Mouse (Mus musculus): ENCODE results near the gene Snrpd2. TPM values are rescaled to one million over a fixed set of nuclear protein-coding genes. Genes with fewer than 3 reads are reported as not detected.

Snrpd2 gene
- 50.0 and 88.1 TPM in 2 replicates for total RNA-seq (2014; rRNA removed)
- 124 and 172 TPM in 2 replicates for polyA plus RNA-seq (2015; fragmentation: Nextera tagmentation; extraction: Ambion mirVana)

GRCm38 (mm10) chr7:19149626-19150025, at the start of gene Snrpd2:
TSS of gene Snrpd2 (plus strand) at chr7:19149722.
- H3K27me3 ChIP-seq (ENCODE audit: insufficient read depth, low read length), result no peaks in the 10 kb centered on the region
- peak within 1 kb of the TSS; percentile 88 for H3K27ac ChIP-seq (ENCODE audit: low read depth, low read length)
- peaks cover 20% of the 10 kb centered on the region for H3K4me1 ChIP-seq (ENCODE audit: insufficient read depth)
- ATAC-seq (peak; percentile 92), DNase-seq (peak; percentile 99)
- H3K36me3 ChIP-seq (ENCODE audit: insufficient read depth), result peaks cover 39% of the 10 kb centered on the region
- peak within 1 kb of the TSS; percentile 87 for H3K4me2 ChIP-seq (ENCODE audit: low read depth)
- H3K9ac ChIP-seq, result peak within 1 kb of the TSS; percentile 67
- WGBS, result under 1% methylated on average over 24 of the region's 24 CpGs
- peak within 1 kb of the TSS; percentile 66 for H3K4me3 ChIP-seq (ENCODE audit: low read depth, low read length)
- H3K9me3 ChIP-seq (ENCODE audit: low read length), result no peaks in the 10 kb centered on the region
- no peak for TF ChIP-seq CTCF (IDR thresholded peaks at IDR 0.05; ENCODE audit: low read depth)

DNA sequence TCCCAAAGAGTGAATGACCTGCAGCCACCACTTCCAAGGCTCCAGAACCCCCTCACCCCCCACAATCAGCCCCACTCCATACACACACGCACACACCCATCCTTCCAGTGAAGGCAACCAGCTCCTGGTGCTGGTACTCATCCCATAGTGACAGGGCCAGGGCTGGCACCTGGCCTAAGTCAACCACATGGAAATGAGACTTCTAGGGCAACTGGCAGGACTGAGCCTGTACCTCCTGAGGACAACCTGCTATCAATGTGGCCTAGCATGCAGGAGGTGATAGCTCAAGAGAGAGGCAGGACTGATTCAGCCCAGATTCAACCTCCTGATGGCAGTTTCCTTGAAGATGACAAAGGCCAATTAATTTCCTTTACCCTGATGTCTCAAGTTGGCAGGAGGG, 49.2 kb upstream of the Snrpd2 start:
- Histone ChIP-seq H3K9ac (no peak overlapping the region), H3K4me2 (ENCODE audit: low read depth) (no peak overlapping the region), H3K4me3 (ENCODE audit: low read depth, low read length) (no peak overlapping the region), H3K36me3 (ENCODE audit: insufficient read depth) (peaks cover 5% of the 10 kb centered on the region; the same call in 1 of the 2 replicates), H3K27me3 (ENCODE audit: insufficient read depth, low read length) (no peaks in the 10 kb centered on the region), H3K4me1 (ENCODE audit: insufficient read depth) (no peaks in the 10 kb centered on the region), H3K27ac (ENCODE audit: low read depth, low read length) (no peak overlapping the region), H3K9me3 (ENCODE audit: low read length) (no peaks in the 10 kb centered on the region)
- TF ChIP-seq CTCF (IDR thresholded peaks at IDR 0.05; ENCODE audit: low read depth), result no peak
- WGBS, result 82% methylated on average over 1 of the region's 1 CpGs
- no peak for ATAC-seq
- no peak for DNase-seq

GRCm38 (mm10) chr7:19103741-19104140, 45.8 kb upstream of the Snrpd2 start:
- ATAC-seq (no peak), DNase-seq (no peak)
- Histone ChIP-seq H3K4me1 (ENCODE audit: insufficient read depth) (no peaks in the 10 kb centered on the region), H3K36me3 (ENCODE audit: insufficient read depth) (peaks cover 5% of the 10 kb centered on the region; the same call in 1 of the 2 replicates), H3K9ac (no peak overlapping the region), H3K4me3 (ENCODE audit: low read depth, low read length) (no peak overlapping the region), H3K9me3 (ENCODE audit: low read length) (no peaks in the 10 kb centered on the region), H3K4me2 (ENCODE audit: low read depth) (no peak overlapping the region), H3K27ac (ENCODE audit: low read depth, low read length) (no peak overlapping the region), H3K27me3 (ENCODE audit: insufficient read depth, low read length) (no peaks in the 10 kb centered on the region)
- TF ChIP-seq CTCF (IDR thresholded peaks at IDR 0.05; ENCODE audit: low read depth), result no peak

- no peak overlapping the region for H3K4me3 ChIP-seq (ENCODE audit: low read depth, low read length)
- WGBS, result 77% methylated on average over 2 of the region's 2 CpGs
- no peaks in the 10 kb centered on the region for H3K4me1 ChIP-seq (ENCODE audit: insufficient read depth)
- TF ChIP-seq CTCF (IDR thresholded peaks at IDR 0.05; ENCODE audit: low read depth), result no peak
- no peaks in the 10 kb centered on the region for H3K27me3 ChIP-seq (ENCODE audit: insufficient read depth, low read length)
- DNase-seq (no peak), ATAC-seq (no peak)
- no peak overlapping the region for H3K4me2 ChIP-seq (ENCODE audit: low read depth)
- no peak overlapping the region for H3K27ac ChIP-seq (ENCODE audit: low read depth, low read length)
- H3K9ac ChIP-seq, result no peak overlapping the region
- H3K36me3 ChIP-seq (ENCODE audit: insufficient read depth), result peaks cover 5% of the 10 kb centered on the region; the same call in 1 of the 2 replicates
- no peaks in the 10 kb centered on the region for H3K9me3 ChIP-seq (ENCODE audit: low read length)
Observed at GRCm38 (mm10) chr7:19104486-19104885, 45.0 kb upstream of the Snrpd2 start.

GRCm38 (mm10) chr7:19107436-19107835, 42.1 kb upstream of the Snrpd2 start:
- WGBS, result 55% methylated on average over 3 of the region's 3 CpGs

DNA sequence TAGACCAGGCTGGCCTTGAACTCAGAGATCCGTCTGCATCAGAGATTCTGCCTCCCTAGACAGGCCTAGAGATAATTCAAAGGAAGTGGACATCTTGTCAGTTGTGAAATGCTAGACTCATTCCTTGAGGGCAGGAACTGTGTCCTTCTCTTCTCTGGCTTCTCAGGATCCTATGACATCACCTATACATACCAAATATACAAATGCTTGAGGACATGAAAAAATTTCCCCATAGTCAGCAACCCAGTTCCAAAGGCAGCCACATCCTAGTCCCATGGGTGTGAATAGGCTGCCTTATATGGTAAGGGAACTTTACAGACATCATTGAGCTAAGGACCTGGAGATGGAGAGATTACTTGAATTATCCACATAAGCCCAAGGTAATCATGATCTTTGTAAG, 40.0 kb upstream of the Snrpd2 start:
- H3K36me3 ChIP-seq (ENCODE audit: insufficient read depth), result peaks cover 3% of the 10 kb centered on the region; the same call in 1 of the 2 replicates
- 81% methylated on average over 1 of the region's 1 CpGs for whole genome bisulfite sequencing
- no peaks in the 10 kb centered on the region for H3K27me3 ChIP-seq (ENCODE audit: insufficient read depth, low read length)
- no peaks in the 10 kb centered on the region for H3K4me1 ChIP-seq (ENCODE audit: insufficient read depth)
- no peak overlapping the region for H3K4me2 ChIP-seq (ENCODE audit: low read depth)
- no peak overlapping the region for H3K27ac ChIP-seq (ENCODE audit: low read depth, low read length)
- no peak overlapping the region for H3K9ac ChIP-seq
- no peak for TF ChIP-seq CTCF (IDR thresholded peaks at IDR 0.05; ENCODE audit: low read depth)
- ATAC-seq (no peak), DNase-seq (no peak)
- H3K4me3 ChIP-seq (ENCODE audit: low read depth, low read length), result no peak overlapping the region
- H3K9me3 ChIP-seq (ENCODE audit: low read length), result no peaks in the 10 kb centered on the region

More at GRCm38 (mm10) chr7:19107436-19107835, 42.1 kb upstream of the Snrpd2 start:
- no peaks in the 10 kb centered on the region for H3K27me3 ChIP-seq (ENCODE audit: insufficient read depth, low read length)
- H3K9ac ChIP-seq, result no peak overlapping the region
- ATAC-seq (no peak), DNase-seq (no peak)
- TF ChIP-seq CTCF (IDR thresholded peaks at IDR 0.05; ENCODE audit: low read depth), result no peak
- no peaks in the 10 kb centered on the region for H3K9me3 ChIP-seq (ENCODE audit: low read length)
- H3K27ac ChIP-seq (ENCODE audit: low read depth, low read length), result no peak overlapping the region
- no peak overlapping the region for H3K4me2 ChIP-seq (ENCODE audit: low read depth)
- H3K4me1 ChIP-seq (ENCODE audit: insufficient read depth), result no peaks in the 10 kb centered on the region
- H3K4me3 ChIP-seq (ENCODE audit: low read depth, low read length), result no peak overlapping the region
- H3K36me3 ChIP-seq (ENCODE audit: insufficient read depth), result peaks cover 3% of the 10 kb centered on the region; the same call in 1 of the 2 replicates

DNA sequence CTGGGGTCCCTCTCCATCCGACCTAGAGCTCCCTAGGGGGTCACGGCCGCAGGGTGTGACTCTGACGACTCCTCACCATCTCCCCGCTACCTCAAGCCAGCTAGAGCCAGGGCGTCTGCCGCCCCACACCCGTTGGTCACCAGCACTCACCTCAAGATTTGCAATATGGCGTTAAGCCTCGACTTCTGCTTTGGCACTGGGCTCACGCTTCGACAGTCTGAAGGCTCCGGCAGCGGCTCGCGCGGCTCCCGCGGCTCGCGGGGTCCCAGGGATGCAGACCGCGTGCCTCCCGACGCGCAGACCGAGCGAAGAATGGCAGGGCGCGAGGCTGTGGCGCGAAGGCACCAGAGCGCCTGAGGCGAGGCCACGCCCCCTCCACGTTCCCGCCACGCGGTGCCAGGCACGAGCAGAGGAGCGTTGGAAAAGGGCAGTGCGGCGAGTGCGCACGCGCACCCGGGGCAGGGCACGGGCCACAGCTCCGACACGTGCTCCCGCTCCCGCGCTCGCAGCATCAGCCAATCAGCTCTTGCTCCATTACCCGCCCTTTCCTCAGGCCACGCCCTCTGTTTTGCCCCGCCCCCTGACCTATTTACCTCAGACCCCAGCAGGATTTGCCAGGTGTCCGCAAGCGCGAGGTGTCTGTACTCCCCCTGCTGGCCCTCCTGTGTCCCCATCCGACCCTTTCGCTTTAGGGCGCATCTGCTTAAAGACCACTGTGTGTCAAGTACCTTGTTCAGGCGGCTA, 31.3 kb upstream of the Snrpd2 start, which contains the start of gene Gm4969:
Gene Gm4969 (minus strand): TSS at position 341 of the 744 bp plus-strand sequence.
- H3K27ac ChIP-seq (ENCODE audit: low read depth, low read length), result 0 out of 2 replicates have a peak within 1 kb of the TSS, but pooled peaks have one; percentile 57
- 23% methylated on average over 62 of the region's 64 CpGs for WGBS
- H3K4me2 ChIP-seq (ENCODE audit: low read depth), result peak within 1 kb of the TSS; percentile 55
- ATAC-seq (peak; percentile 58), DNase-seq (peak; percentile 89)
- H3K4me1 ChIP-seq (ENCODE audit: insufficient read depth), result peaks cover 8% of the 10 kb centered on the region; the same call in 1 of the 2 replicates
- H3K36me3 ChIP-seq (ENCODE audit: insufficient read depth), result no peaks in the 10 kb centered on the region
- peak within 1 kb of the TSS; percentile 47 for H3K9ac ChIP-seq
- H3K4me3 ChIP-seq (ENCODE audit: low read depth, low read length), result peak within 1 kb of the TSS; percentile 38
- H3K27me3 ChIP-seq (ENCODE audit: insufficient read depth, low read length), result no peaks in the 10 kb centered on the region
- no peaks in the 10 kb centered on the region for H3K9me3 ChIP-seq (ENCODE audit: low read length)
- TF ChIP-seq CTCF (IDR thresholded peaks at IDR 0.05; ENCODE audit: low read depth), result no peak; the same call in 1 of the 2 replicates

All from forebrain, postnatal 0 days (tissue).